Mouse (Mus musculus) gastrocnemius, adult 2 months (tissue): ENCODE results near the gene Med8. TPM values are rescaled to one million over a fixed set of nuclear protein-coding genes. Genes with fewer than 3 reads are reported as not detected.

Experiments
- DNase-seq: peaks from one replicate; pipeline ENCODE4 v3.0.0; 2022
- H3K27ac ChIP-seq: fragments of 200-600 bp; 2 replicates; pipeline ENCODE4 v1.8.1; 2022; ENCODE audit warnings: mild to moderate bottlenecking
- H3K4me3 ChIP-seq: fragments of 200-600 bp; 2 replicates; pipeline ENCODE4 v1.8.1; 2022; ENCODE audit warnings: mild to moderate bottlenecking, moderate library complexity
- CTCF ChIP-seq: fragments of 200-600 bp; IDR thresholded peaks from 2 replicates; pipeline ENCODE4 v1.8.1; 2022; ENCODE audit warnings: antibody characterized with exemption, mild to moderate bottlenecking, moderate library complexity
- intact Hi-C: fragments of 180-260 bp; cut with DNase I; formaldehyde crosslinking; loops from one replicate; pipeline ENCODE4 v1.15.1; 2025
- total RNA-seq, 2 experiments: library from RNA; stranded (reverse); gene quantifications; 2 replicates each; pipeline ENCODE4 v1.2.3; 2021

The Med8 gene
- total RNA-seq, 2 experiments from 2014 or later: 36.5 to 37.9 TPM

GRCm38 (mm10) chr4:118390146-118390545 is 19.0 kb upstream of the Med8 start:
- intact Hi-C loops: no loop called here
- Histone ChIP-seq H3K27ac (no peak overlapping the region), H3K4me3 (no peak overlapping the region)
- TF ChIP-seq CTCF: no peak
- DNase-seq: no peak

DNA sequence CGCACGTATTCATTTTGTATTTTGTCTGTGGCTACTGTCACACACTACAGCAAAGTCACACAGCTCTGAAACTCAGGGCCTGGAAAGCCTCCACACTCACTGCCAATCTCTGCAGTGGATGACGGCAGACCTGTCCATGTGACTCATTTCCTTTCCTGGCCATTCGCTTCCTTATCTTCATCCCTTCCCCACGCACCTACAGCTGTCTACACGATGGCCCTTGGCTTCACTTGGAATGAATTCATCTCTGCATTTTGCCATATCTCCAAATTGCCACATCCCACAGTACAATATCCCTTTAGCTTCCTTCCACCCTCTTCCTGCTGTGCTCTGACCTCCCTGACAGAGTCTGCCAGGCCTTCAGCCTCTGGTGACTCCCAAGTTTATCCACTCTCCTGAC is 14.6 kb upstream of the Med8 start:
- no peak overlapping the region for H3K4me3 ChIP-seq
- no peak overlapping the region for H3K27ac ChIP-seq
- no peak for TF ChIP-seq CTCF
- intact Hi-C loops: no loop called here
- peak; percentile 3 for DNase-seq

DNA sequence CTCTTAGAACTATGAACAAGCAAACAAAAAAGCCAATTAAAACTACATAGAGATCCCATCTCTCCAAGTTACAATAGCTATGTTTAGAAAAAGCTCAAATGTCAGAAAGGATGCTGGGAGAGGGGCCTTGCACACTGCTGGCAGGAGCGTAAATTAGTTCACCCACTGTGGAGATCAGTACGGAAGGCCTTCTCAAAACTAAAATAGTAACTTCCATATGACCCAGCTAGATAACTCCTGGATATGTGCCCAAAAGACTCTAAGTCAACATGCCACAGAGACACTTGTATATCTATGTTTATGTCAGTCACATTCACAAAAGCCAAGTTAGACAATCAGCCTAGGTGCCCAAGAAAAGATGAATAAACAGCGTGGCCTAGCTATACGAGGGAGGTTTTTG is 13.8 kb upstream of the Med8 start:
- no peak for DNase-seq
- TF ChIP-seq CTCF: no peak
- Histone ChIP-seq H3K27ac (no peak overlapping the region), H3K4me3 (no peak overlapping the region)
- intact Hi-C loops: no loop called here

GRCm38 (mm10) chr4:118396433-118396832 is 12.7 kb upstream of the Med8 start:
- DNase-seq: peak; percentile 3
- Histone ChIP-seq H3K27ac (no peak overlapping the region), H3K4me3 (no peak overlapping the region)
- TF ChIP-seq CTCF: no peak
- intact Hi-C loops: no loop called here

GRCm38 (mm10) chr4:118398400-118398799 is 10.7 kb upstream of the Med8 start:
- intact Hi-C loops: no loop called here
- Histone ChIP-seq H3K27ac (no peak overlapping the region), H3K4me3 (no peak overlapping the region)
- no peak for TF ChIP-seq CTCF
- DNase-seq: no peak

- no peak overlapping the region for H3K27ac ChIP-seq
- intact Hi-C loops: no loop called here
- no peak for DNase-seq
- no peak overlapping the region for H3K4me3 ChIP-seq
- TF ChIP-seq CTCF: no peak
These were observed 7.7 kb upstream of the Med8 start for GRCm38 (mm10) chr4:118401421-118401820.

- DNase-seq: no peak
- Histone ChIP-seq H3K27ac (no peak overlapping the region), H3K4me3 (no peak overlapping the region)
- intact Hi-C loops: no loop called here
- TF ChIP-seq CTCF: no peak
These were observed 7.2 kb upstream of the Med8 start for GRCm38 (mm10) chr4:118401918-118402317.

GRCm38 (mm10) chr4:118402701-118403100 is 6.4 kb upstream of the Med8 start:
- DNase-seq: no peak
- intact Hi-C loops: no loop called here
- TF ChIP-seq CTCF: no peak
- no peak overlapping the region for H3K27ac ChIP-seq
- H3K4me3 ChIP-seq: no peak overlapping the region

DNA sequence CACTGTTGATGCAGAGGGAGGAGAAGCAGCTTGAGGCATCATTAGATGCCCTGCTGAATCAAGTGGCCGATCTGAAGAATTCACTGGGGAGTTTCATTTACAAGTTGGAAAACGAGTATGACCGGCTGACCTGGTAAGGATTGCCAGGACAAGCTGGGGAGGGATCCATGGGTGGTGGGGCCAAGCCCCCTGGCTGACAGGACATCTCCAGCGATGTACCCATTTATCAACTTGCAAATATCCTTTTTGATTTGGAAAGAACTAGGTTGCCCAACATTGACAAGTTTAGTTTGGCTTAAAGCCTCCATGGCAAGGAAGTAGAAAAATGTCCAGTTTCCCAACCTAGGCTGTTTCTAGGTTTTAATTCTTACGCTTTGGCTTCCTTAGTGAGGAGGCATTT is 1.7 kb downstream of the Med8 start:
- no peak overlapping the region for H3K27ac ChIP-seq
- H3K4me3 ChIP-seq: no peak overlapping the region
- no peak for DNase-seq
- TF ChIP-seq CTCF: no peak
- intact Hi-C loops: no loop called here

DNA sequence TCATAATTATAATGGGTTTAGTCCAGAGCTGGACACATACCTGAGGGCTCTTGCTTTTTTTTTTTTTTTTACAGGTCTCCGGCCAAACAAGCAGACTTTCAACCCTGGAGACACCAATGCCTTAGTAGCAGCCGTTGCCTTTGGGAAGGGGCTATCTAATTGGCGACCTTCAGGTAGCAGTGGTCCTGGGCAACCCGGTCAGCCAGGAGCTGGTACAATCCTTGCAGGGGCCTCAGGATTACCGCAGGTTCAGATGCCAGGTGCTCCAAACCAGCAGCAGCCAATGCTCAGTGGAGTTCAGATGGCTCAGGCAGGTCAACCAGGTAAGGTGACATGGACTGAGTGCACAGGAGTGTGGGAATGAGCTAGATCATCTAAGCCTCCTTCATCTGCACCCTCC is 4.4 kb downstream of the Med8 start:
- no peak for DNase-seq
- no peak for TF ChIP-seq CTCF
- intact Hi-C loops: no loop called here

GRCm38 (mm10) chr4:118415779-118416178 is 6.6 kb downstream of the Med8 start:
- no peak overlapping the region for H3K27ac ChIP-seq
- intact Hi-C loops: no loop called here
- H3K4me3 ChIP-seq: no peak overlapping the region
- no peak for DNase-seq
- peak; percentile 3; the same call in 1 of the 2 replicates for TF ChIP-seq CTCF

More for the DNA sequence above, 4.4 kb downstream of the Med8 start:
- no peak overlapping the region for H3K27ac ChIP-seq
- no peak overlapping the region for H3K4me3 ChIP-seq

- peak overlapping the region; percentile 28; the same call in 1 of the 2 replicates for H3K27ac ChIP-seq
- intact Hi-C loops: no loop called here
- no peak for TF ChIP-seq CTCF
- no peak overlapping the region for H3K4me3 ChIP-seq
- no peak for DNase-seq
These were observed 7.2 kb downstream of the Med8 start for GRCm38 (mm10) chr4:118416329-118416728.

DNA sequence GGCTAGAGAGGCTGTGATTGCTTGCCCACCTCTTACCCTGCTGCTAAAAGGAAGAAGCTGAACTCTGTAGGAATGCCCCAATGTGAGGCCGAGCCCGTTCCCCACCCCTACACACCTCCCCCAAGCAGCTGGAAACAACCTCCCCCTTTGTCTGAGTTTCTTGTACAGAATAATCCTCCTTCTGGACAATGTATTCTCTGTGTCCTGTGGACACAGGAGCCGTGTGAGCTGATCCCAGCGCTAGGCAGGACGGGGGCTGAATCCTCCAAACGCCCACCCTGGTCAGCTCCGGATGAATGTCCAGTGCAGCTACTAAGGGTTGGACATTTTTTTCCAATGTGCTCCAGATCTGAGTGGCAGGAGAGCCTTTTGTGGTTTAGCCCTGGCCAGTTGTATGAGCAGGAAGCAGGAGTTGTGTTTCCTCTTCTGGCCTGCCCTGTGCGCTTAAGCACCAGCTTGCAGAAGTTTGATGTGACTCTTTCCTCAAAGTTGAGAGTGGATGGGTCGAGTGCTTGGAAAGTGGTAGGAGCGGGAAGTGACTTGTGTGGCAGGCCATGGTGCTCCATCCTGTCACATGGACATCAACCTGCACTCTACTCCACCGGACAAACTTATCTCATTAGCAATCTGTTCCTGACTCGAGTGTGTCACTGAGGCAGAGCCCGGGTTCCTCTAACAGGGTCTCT is 8.1 kb downstream of the Med8 start:
- intact Hi-C loops: no loop called here
- TF ChIP-seq CTCF: no peak
- DNase-seq: no peak
- no peak overlapping the region for H3K4me3 ChIP-seq
- peak overlapping the region; percentile 28; the same call in 1 of the 2 replicates for H3K27ac ChIP-seq

- Histone ChIP-seq H3K4me3 (no peak overlapping the region), H3K27ac (no peak overlapping the region)
- intact Hi-C loops: no loop called here
- no peak for DNase-seq
- no peak for TF ChIP-seq CTCF
These were observed 12.2 kb downstream of the Med8 start for GRCm38 (mm10) chr4:118421384-118421783.
